Mouse (Mus musculus) thymus, adult 2 months (tissue): ENCODE results near the gene Med29. TPM values are rescaled to one million over a fixed set of nuclear protein-coding genes. Genes with fewer than 3 reads are reported as not detected.
A peak's percentile ranks its signal among the peaks of the same experiment; 100 is the strongest.

Experiments
- DNase-seq: peaks from one replicate; pipeline ENCODE4 v3.0.0; 2021
- H3K27ac ChIP-seq: fragments of 200-500 bp; 2 replicates; pipeline ENCODE4 v1.5.1; 2012; ENCODE audit warnings: low read length, control low read depth; ENCODE audit not compliant: control insufficient read depth, insufficient read depth
- H3K27me3 ChIP-seq: fragments of 200-500 bp; 2 replicates; pipeline ENCODE4 v1.6.1; 2012; ENCODE audit warnings: mild to moderate bottlenecking, low read length, moderate library complexity, mixed read lengths; ENCODE audit not compliant: control insufficient read depth, insufficient read depth
- H3K36me3 ChIP-seq: fragments of 200-500 bp; 2 replicates; pipeline ENCODE4 v1.6.1; 2012; ENCODE audit warnings: mild to moderate bottlenecking, low read length, moderate library complexity; ENCODE audit not compliant: control insufficient read depth, insufficient read depth
- H3K4me1 ChIP-seq: fragments of 200-500 bp; replicated peaks from 2 replicates; pipeline ENCODE4 v1.6.1; 2012; ENCODE audit warnings: low read length; ENCODE audit not compliant: control insufficient read depth, insufficient read depth
- H3K4me3 ChIP-seq: fragments of 200-500 bp; 2 replicates; pipeline ENCODE4 v1.5.1; 2012; ENCODE audit warnings: mild to moderate bottlenecking, low read length, control low read depth, moderate library complexity; ENCODE audit not compliant: control insufficient read depth, insufficient read depth
- CTCF ChIP-seq: fragments of 200-500 bp; IDR thresholded peaks from 2 replicates; pipeline ENCODE4 v1.5.1; 2012; ENCODE audit warnings: mild to moderate bottlenecking, control low read depth, low read length, moderate library complexity, borderline replicate concordance; ENCODE audit not compliant: control insufficient read depth, poor library complexity, insufficient read depth; ENCODE audit errors: extremely low read depth
- POLR2A ChIP-seq: fragments of 200-500 bp; IDR thresholded peaks from 2 replicates; pipeline ENCODE4 v1.6.1; 2012; ENCODE audit warnings: mild to moderate bottlenecking, low read length, control low read depth, moderate library complexity; ENCODE audit not compliant: control insufficient read depth, poor library complexity, insufficient read depth; ENCODE audit errors: extremely low read depth
- WGBS: fragments of 180-500 bp; shearing (Covaris S2); methylation state at CpG from one replicate; pipeline ENCODE4 v1.1.7; 2018; 5-methylcytosine and 5-hydroxymethylcytosine counted together
- polyA plus RNA-seq: library from polyadenylated mRNA; depleted of rRNA; stranded (reverse); fragments of >200 nt; gene quantifications from 2 replicates; pipeline ENCODE4 v1.2.3, GENCODE M21; 2012; rRNA removed

Med29 gene
- polyA plus RNA-seq, 1 experiment = 65.3 TPM

DNA sequence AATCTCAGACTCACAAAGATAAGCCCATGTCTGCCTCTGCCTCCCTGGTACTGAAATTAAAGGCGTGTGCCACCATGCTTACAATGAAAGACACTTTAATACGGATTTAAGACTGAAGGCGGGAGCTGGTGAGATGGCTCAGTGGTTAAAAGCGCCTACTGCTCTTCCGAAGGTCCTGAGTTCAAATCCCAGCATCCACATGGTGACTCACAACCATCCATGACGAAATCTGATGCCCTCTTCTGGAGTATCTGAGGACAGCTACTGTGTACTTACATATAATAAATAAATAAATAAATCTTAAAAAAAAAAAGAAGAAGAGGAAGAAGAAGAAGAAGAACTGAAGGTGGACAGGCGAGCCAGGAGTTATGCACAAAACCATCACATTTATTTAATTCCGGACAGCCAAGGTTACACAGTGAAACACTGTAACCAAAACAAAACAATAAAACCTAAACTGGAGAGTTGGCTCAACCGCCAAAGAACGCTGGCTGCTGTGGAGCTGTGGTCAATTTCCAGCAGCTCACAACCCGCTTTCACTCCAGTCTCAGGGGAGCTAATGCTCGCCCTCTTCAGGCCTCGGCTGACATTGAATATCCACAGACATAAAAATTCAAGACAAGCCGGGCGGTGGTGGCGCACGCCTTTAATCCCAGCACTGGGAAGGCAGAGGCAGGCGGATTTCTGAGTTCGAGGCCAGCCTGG, 53.1 kb downstream of the Med29 start:
- Histone ChIP-seq H3K4me1 (peaks cover 5% of the 10 kb centered on the region), H3K27ac (peak overlapping the region; percentile 81; the same call in 1 of the 2 replicates), H3K4me3 (no peak overlapping the region), H3K36me3 (no peaks in the 10 kb centered on the region), H3K27me3 (no peaks in the 10 kb centered on the region; the same call in 1 of the 2 replicates)
- DNase-seq = peak; percentile 57
- no peak for TF ChIP-seq CTCF
- TF ChIP-seq POLR2A = no peak
- 23% methylated on average over 19 of the region's 19 CpGs for WGBS

DNA sequence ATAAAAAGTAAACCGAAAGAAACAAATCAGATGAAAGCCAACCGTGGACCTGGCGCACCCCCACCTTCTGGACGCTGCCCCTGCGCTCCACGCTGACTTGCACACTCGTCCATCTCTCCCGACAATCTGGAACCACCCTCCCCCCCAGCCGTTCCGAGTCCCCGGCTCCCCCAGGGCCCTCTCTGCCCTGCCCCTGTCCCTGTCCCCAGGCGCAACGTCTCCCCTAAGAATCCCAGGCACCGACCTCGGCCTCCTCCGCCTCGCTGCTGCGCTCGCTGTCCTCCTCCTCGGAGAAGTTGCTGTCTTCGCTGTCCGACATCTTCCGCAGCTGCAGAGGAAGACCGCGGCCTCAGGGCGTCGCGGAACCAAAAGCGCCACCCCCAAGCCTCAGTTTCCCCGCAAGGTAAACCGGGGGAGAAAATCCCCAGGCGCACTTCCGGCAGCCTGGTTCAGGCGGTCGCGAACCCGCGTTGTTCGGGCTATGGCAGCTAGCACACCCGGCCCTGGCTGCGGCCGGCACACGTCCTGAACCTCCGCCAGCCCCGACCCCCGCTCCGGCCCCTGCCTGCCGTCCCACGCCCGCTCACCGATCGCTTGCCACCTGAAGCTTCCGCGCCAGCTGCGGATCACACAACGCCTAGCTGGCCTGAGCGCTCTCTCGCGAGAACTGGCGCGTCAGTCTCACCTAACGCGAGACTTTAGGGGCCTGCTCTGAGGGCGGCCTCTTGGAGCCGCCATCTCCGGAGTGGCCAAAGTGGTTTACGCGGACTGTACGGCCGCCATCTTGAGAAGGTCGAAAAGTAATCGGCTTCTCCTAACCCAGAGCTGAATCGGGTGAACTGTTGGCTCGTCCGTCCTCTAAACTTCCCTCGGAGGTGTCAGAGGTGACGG, 54.2 kb downstream of the Med29 start, which contains the start of gene Supt5:
Supt5 (minus strand) TSS at position 639 of the 891 bp plus-strand sequence.
- TF ChIP-seq CTCF = peak; percentile 60; the same call in 1 of the 2 replicates
- TF ChIP-seq POLR2A = peak; percentile 92
- DNase-seq = peak; percentile 98
- H3K36me3 ChIP-seq = no peaks in the 10 kb centered on the region
- H3K4me1 ChIP-seq = peaks cover 9% of the 10 kb centered on the region
- peak within 1 kb of the TSS; percentile 81 for H3K27ac ChIP-seq
- no peaks in the 10 kb centered on the region; the same call in 1 of the 2 replicates for H3K27me3 ChIP-seq
- H3K4me3 ChIP-seq = peak within 1 kb of the TSS; percentile 77
- WGBS = under 1% methylated on average over 77 of the region's 77 CpGs

Other genes starting within 250 kb of the Med29 start
- 72.4 and 91.4 TPM in 2 replicates for gene Fbl, start 223.0 kb downstream of the Med29 start, polyA plus RNA-seq
- 126 and 145 TPM in 2 replicates for gene Dyrk1b, start 213.2 kb downstream of the Med29 start, polyA plus RNA-seq
- 4.6 and 5.8 TPM in 2 replicates for gene Eid2, start 124.8 kb downstream of the Med29 start, polyA plus RNA-seq
- 8.7 and 11.8 TPM in 2 replicates for gene Eid2b, start 115.0 kb downstream of the Med29 start, polyA plus RNA-seq
- gene Selenov, start 101.5 kb downstream of the Med29 start, polyA plus RNA-seq = 0.24 TPM in 1 of 2 replicates, not detected in the other
- gene Dll3, start 90.5 kb downstream of the Med29 start, polyA plus RNA-seq = 1.1 and 1.3 TPM in 2 replicates
- gene Timm50, start 80.6 kb downstream of the Med29 start, polyA plus RNA-seq = 100 and 102 TPM in 2 replicates
- 241 and 245 TPM in 2 replicates for gene Supt5, start 54.0 kb downstream of the Med29 start, polyA plus RNA-seq
- 1,733 and 1,891 TPM in 2 replicates for gene Rps16, start 42.1 kb downstream of the Med29 start, polyA plus RNA-seq
- 187 and 211 TPM in 2 replicates for gene Plekhg2, start 20.1 kb downstream of the Med29 start, polyA plus RNA-seq
- gene Zfp36, start 12.5 kb downstream of the Med29 start, polyA plus RNA-seq = 152 and 159 TPM in 2 replicates
- 146 and 182 TPM in 2 replicates for gene Paf1, start 243 bp upstream of the Med29 start, polyA plus RNA-seq
- 180 and 194 TPM in 2 replicates for gene Gmfg, start 44.7 kb upstream of the Med29 start, polyA plus RNA-seq
- 7.6 and 9.1 TPM in 2 replicates for gene Lrfn1, start 59.3 kb upstream of the Med29 start, polyA plus RNA-seq
- 0.59 and 0.77 TPM in 2 replicates for gene Ifnl2, start 117.7 kb upstream of the Med29 start, polyA plus RNA-seq
- gene Ifnl3, start 130.1 kb upstream of the Med29 start, polyA plus RNA-seq = 0.37 and 0.78 TPM in 2 replicates
- gene Sycn, start 148.2 kb upstream of the Med29 start, polyA plus RNA-seq = 2.1 and 2.4 TPM in 2 replicates
- gene Nccrp1, start 154.5 kb upstream of the Med29 start, polyA plus RNA-seq = 1.4 TPM in 2 replicates
- gene Samd4b, start 205.4 kb upstream of the Med29 start, polyA plus RNA-seq = 118 and 139 TPM in 2 replicates
- gene Pak4, start 205.5 kb upstream of the Med29 start, polyA plus RNA-seq = 32.8 and 37.7 TPM in 2 replicates
- gene Acp7, start 238.6 kb upstream of the Med29 start, polyA plus RNA-seq = 0.69 and 0.92 TPM in 2 replicates